Mouse (Mus musculus) MEL (cell line): Measurements from ENCODE around the gene Zp3r.

Experiments used
- CTCF ChIP-seq, 3 experiments: IDR thresholded peaks in 2 of 3; conservative IDR thresholded peaks in 1 of 3; 2 replicates each; pipeline ENCODE4 v1.5.1; 2011 to 2012; ENCODE audit warnings: low read length in 3 of 3, low read depth in 2 of 3, mild to moderate bottlenecking in 2 of 3, improper control_type of control experiment in 1 of 3, inconsistent platforms in 1 of 3, mixed read lengths in 1 of 3, moderate library complexity in 1 of 3; ENCODE audit not compliant: control insufficient read depth in 1 of 3, insufficient read depth in 1 of 3, poor library complexity in 1 of 3, severe bottlenecking in 1 of 3
- POLR2AphosphoS2 ChIP-seq: IDR thresholded peaks from 2 replicates; pipeline ENCODE4 v1.6.1; 2011; ENCODE audit warnings: low read length, improper control_type of control experiment
- USF1 ChIP-seq: IDR thresholded peaks from 2 replicates; pipeline ENCODE4 v1.6.1; 2014; ENCODE audit warnings: low read depth, mild to moderate bottlenecking, inconsistent platforms, low read length, improper control_type of control experiment, moderate library complexity

GRCm38 (mm10) chr1:130633761-130634410 is 4.5 kb upstream of the Zp3r start:
- peak; percentile 89 to 95 (median 90) for TF ChIP-seq CTCF (IDR thresholded peaks at IDR 0.05 in 2 of 3, conservative IDR thresholded peaks at IDR 0.05 in 1 of 3; ENCODE audit: control insufficient read depth in 1 of 3, insufficient read depth in 1 of 3, low read depth in 2 of 3, low read length in 3 of 3, poor library complexity in 1 of 3, severe bottlenecking in 1 of 3)
- no peak for TF ChIP-seq POLR2AphosphoS2
- TF ChIP-seq USF1 = no peak
